Mouse (Mus musculus): ENCODE data around the gene Tas2r131.

- no peak for TF ChIP-seq CTCF (IDR thresholded peaks at IDR 0.05; ENCODE audit: low read depth)
- no peak for TF ChIP-seq EP300 (IDR thresholded peaks at IDR 0.05; ENCODE audit: low read depth)
Observed at GRCm38 (mm10) chr6:132909351-132909750, 48.4 kb downstream of the Tas2r131 start, which contains the start of gene Tas2r125.

Measured in liver, embryonic 14.5 days (tissue).